Mouse (Mus musculus) adipocyte (in vitro differentiated cells): Measurements from ENCODE around the gene Eva1b.

Source experiments
- DNase-seq: peaks from one replicate; pipeline ENCODE4 v3.0.0-alpha.2; 2016; ENCODE audit warnings: low spot score

The Eva1b gene

GRCm38 (mm10) chr4:126120052-126120451, 27.5 kb upstream of the Eva1b start:
- DNase-seq, result peak; percentile 42

GRCm38 (mm10) chr4:126120506-126120905, 27.0 kb upstream of the Eva1b start:
- DNase-seq, result peak; percentile 31

GRCm38 (mm10) chr4:126123309-126124040, 24.1 kb upstream of the Eva1b start:
- no peak for DNase-seq

- no peak for DNase-seq
These were observed 17.0 kb upstream of the Eva1b start for GRCm38 (mm10) chr4:126130502-126130901.

- DNase-seq, result peak; percentile 60
These were observed 16.0 kb upstream of the Eva1b start for GRCm38 (mm10) chr4:126131290-126132121.

GRCm38 (mm10) chr4:126132636-126133264, 14.8 kb upstream of the Eva1b start:
- no peak for DNase-seq

GRCm38 (mm10) chr4:126134236-126134635, 13.3 kb upstream of the Eva1b start:
- DNase-seq, result peak; percentile 45

- no peak for DNase-seq
These were observed 12.9 kb upstream of the Eva1b start for GRCm38 (mm10) chr4:126134639-126135038.

GRCm38 (mm10) chr4:126137773-126138172, 9.8 kb upstream of the Eva1b start:
- DNase-seq, result no peak

- DNase-seq, result no peak
These were observed 6.5 kb upstream of the Eva1b start for GRCm38 (mm10) chr4:126141021-126141420.

- DNase-seq, result no peak
These were observed 2.1 kb upstream of the Eva1b start for GRCm38 (mm10) chr4:126145396-126145795.

- DNase-seq, result no peak
These were observed 491 bp upstream of the Eva1b start for GRCm38 (mm10) chr4:126146974-126147532.

GRCm38 (mm10) chr4:126148161-126148961, 817 bp downstream of the Eva1b start:
- peak; percentile 55 for DNase-seq

- peak; percentile 45 for DNase-seq
These were observed 1.6 kb downstream of the Eva1b start for GRCm38 (mm10) chr4:126149041-126149676.

- DNase-seq, result no peak
These were observed 2.3 kb downstream of the Eva1b start for GRCm38 (mm10) chr4:126149798-126150197.

GRCm38 (mm10) chr4:126150297-126150948, 2.9 kb downstream of the Eva1b start:
- peak; percentile 98 for DNase-seq

- DNase-seq, result no peak
These were observed 3.4 kb downstream of the Eva1b start for GRCm38 (mm10) chr4:126150949-126151320.

GRCm38 (mm10) chr4:126151701-126152440, 4.3 kb downstream of the Eva1b start:
- DNase-seq, result peak; percentile 17

GRCm38 (mm10) chr4:126152864-126153263, 5.3 kb downstream of the Eva1b start:
- no peak for DNase-seq

GRCm38 (mm10) chr4:126155183-126155582, 7.6 kb downstream of the Eva1b start:
- peak; percentile 31 for DNase-seq
